In the genomic region with DNA sequence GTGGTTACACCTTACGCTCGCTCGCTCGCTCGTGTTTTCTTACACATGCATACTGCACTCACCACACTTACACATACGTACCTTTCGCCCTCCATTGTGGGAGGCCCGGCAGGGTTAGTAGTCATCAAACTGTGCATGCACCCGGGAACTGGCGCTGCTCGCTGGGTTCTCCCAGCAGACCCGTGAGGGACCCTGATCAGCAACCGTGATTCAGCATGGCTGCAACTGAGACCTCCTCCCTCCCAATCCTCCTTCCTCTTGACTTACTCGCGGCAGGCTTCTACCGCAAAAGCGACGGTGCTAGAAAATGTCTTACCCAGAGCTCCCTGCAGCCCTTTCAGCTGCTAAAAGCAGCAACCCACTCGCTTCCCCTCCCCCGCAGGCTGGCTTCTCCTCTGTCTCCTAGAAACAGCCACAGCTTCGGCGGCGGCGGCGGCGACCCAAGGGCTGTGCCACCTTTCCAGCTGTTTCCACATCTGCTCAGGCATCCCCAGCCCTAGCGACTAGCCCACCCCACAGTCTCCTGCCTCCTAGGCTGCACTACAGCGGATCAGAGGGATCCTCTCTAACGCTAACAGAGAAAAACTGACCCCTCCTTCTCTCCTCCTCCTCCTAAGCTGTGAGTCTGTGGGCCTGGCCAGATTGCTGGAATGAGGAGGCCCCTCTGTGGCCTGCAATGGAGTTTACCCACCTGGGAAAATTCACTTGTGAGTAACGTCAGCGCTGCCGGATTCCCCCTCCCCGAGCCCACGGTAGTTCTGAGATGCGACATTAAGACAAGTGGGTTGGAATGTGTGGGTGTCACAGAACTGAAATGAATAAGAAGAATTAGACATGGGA, we compare ENCODE assay signal across 8 mouse cellular contexts. TPM values are rescaled to one million over a fixed set of nuclear protein-coding genes. Genes with fewer than 3 reads are reported as not detected.
DNase-seq lines count a peak whose midpoint lies in the region; ATAC-seq lines count a peak whose summit lies in the region.

Gene Klhl3 (minus strand): TSS at position 532 of the 840 bp plus-strand sequence.

- peak; percentile 78 for ATAC-seq in intestine, embryonic 15.5 days
- peak; percentile 24; the same call in 1 of the 2 replicates for ATAC-seq in megakaryocyte-erythroid progenitor cell, adult 5-6 weeks (replicated peaks; ENCODE audit: low FRiP score, low TSS enrichment, poor library complexity, severe bottlenecking)

- intact Hi-C loops in left cerebral cortex, postnatal 36 days (cut with DNase I): loop anchor here (1.0 to 2.0 kb wide), 3 partner anchors 16 to 81 kb away; partner anchors contain the start of gene Hnrnpa0

- H3K4me1 ChIP-seq in intestine, embryonic 15.5 days (replicated peaks): peaks cover 24% of the 10 kb centered on the region

- H3K27ac ChIP-seq in intestine, embryonic 15.5 days: peak within 1 kb of the TSS; percentile 57

- H3K9me3 ChIP-seq in intestine, embryonic 15.5 days: no peaks in the 10 kb centered on the region

- H3K4me3 ChIP-seq in intestine, embryonic 15.5 days (replicated peaks): peak within 1 kb of the TSS; percentile 53

- H3K9ac ChIP-seq in intestine, embryonic 15.5 days: peak within 1 kb of the TSS; percentile 55

- H3K27me3 ChIP-seq in intestine, embryonic 15.5 days (replicated peaks): no peaks in the 10 kb centered on the region

- no peaks in the 10 kb centered on the region for H3K36me3 ChIP-seq in intestine, embryonic 15.5 days

- 2% methylated on average over 35 of the region's 35 CpGs for WGBS in intestine, embryonic 15.5 days

- H3K4me2 ChIP-seq in intestine, embryonic 15.5 days (replicated peaks): peak within 1 kb of the TSS; percentile 87

- peak; percentile 71 for DNase-seq in ZHBTc4 (ENCODE audit: low read depth, low spot score)
- peak; percentile 73 to 78 for DNase-seq in cerebellum, postnatal 36 days
- DNase-seq in gastrocnemius, postnatal 10 days: peak; percentile 64
- DNase-seq in left cerebral cortex, postnatal 36 days (ENCODE audit: low spot score in 2 of 2): peak; percentile 82 to 85
- DNase-seq in right cerebral cortex, postnatal 14 days: peak; percentile 90
- no peak for DNase-seq in c-Kit-positive CD71-positive TER-119-positive erythroid progenitor cells, embryonic 14.5 days (ENCODE audit: low spot score)

RNA-seq across cellular contexts. Expression of gene Klhl3, which starts in this region (rescaled TPM):
- total RNA-seq in gastrocnemius, postnatal 10 days (2021): 1 to 10 TPM; 1.4 TPM
- 2.6 and 2.8 TPM in 2 replicates for polyA plus RNA-seq in intestine, embryonic 15.5 days (2015; fragmentation: Nextera tagmentation; extraction: Ambion mirVana)
- 10 to 100 TPM; 27.8 to 38.4 TPM for total RNA-seq in left cerebral cortex, postnatal 36 days (2021)
- total RNA-seq in megakaryocyte-erythroid progenitor cell, adult 5-6 weeks (2014; fragmentation: Nextera tagmentation): 0.07 TPM in 1 of 2 replicates, not detected in the other
- total RNA-seq in megakaryocyte-erythroid progenitor cell, adult 5-6 weeks (2017): 0.38 TPM in 1 of 2 replicates, not detected in the other

Comparison
In these comparisons a context has a peak if more than half of its experiments do, and no peak if none do; other contexts are left out.
1. RNA of gene Klhl3 (total RNA-seq): 27.8 to 38.4 TPM in left cerebral cortex, postnatal 36 days; 1.4 TPM in gastrocnemius, postnatal 10 days and 0.07 to 0.38 TPM in megakaryocyte-erythroid progenitor cell, adult 5-6 weeks; every median in the first group is over 10 times any median in the second.
2. Peak in ATAC-seq in megakaryocyte-erythroid progenitor cell, adult 5-6 weeks; RNA of the gene not detected or under 1 TPM.